Mouse (Mus musculus) MEL (cell line): ENCODE data around the gene Ccdc171.

Source experiments
- CHD1 ChIP-seq: IDR thresholded peaks from 2 replicates; pipeline ENCODE4 v1.6.1; 2012; ENCODE audit warnings: low read depth, mild to moderate bottlenecking, inconsistent platforms, low read length, improper control_type of control experiment
- CTCF ChIP-seq, 3 experiments: IDR thresholded peaks in 2 of 3; conservative IDR thresholded peaks in 1 of 3; 2 replicates each; pipeline ENCODE4 v1.5.1; 2011 to 2012; ENCODE audit warnings: low read length in 3 of 3, low read depth in 2 of 3, mild to moderate bottlenecking in 2 of 3, improper control_type of control experiment in 1 of 3, inconsistent platforms in 1 of 3, mixed read lengths in 1 of 3, moderate library complexity in 1 of 3; ENCODE audit not compliant: control insufficient read depth in 1 of 3, insufficient read depth in 1 of 3, poor library complexity in 1 of 3, severe bottlenecking in 1 of 3
- EP300 ChIP-seq, 2 experiments: IDR thresholded peaks; 2 replicates each; pipeline ENCODE4 v1.6.1; 2011; ENCODE audit warnings: improper control_type of control experiment in 2 of 2, low read length in 2 of 2, low read depth in 1 of 2, mild to moderate bottlenecking in 1 of 2
- JUND ChIP-seq: IDR thresholded peaks from 2 replicates; pipeline ENCODE4 v1.6.1; 2011; ENCODE audit warnings: low read depth, mild to moderate bottlenecking, improper control_type of control experiment, low read length
- MEF2A ChIP-seq: IDR thresholded peaks from 2 replicates; pipeline ENCODE4 v1.6.1; 2014; ENCODE audit warnings: low read depth, mild to moderate bottlenecking, inconsistent platforms, low read length, improper control_type of control experiment; ENCODE audit not compliant: poor library complexity, insufficient replicate concordance, severe bottlenecking; ENCODE audit errors: extremely low read depth
- MXI1 ChIP-seq: IDR thresholded peaks from 2 replicates; pipeline ENCODE4 v1.6.1; 2011; ENCODE audit warnings: mild to moderate bottlenecking, low read depth, low read length, improper control_type of control experiment
- MYC ChIP-seq: IDR thresholded peaks from 2 replicates; pipeline ENCODE4 v1.6.1; 2011; ENCODE audit warnings: low read depth, mild to moderate bottlenecking, low read length, improper control_type of control experiment, moderate library complexity
- NELFE ChIP-seq: IDR thresholded peaks from 2 replicates; pipeline ENCODE4 v1.6.1; 2011; ENCODE audit warnings: low read depth, low read length, improper control_type of control experiment
- POLR2A ChIP-seq, 2 experiments: IDR thresholded peaks; 2 replicates each; pipeline ENCODE4 v1.6.1; 2011 to 2012; ENCODE audit warnings: low read length in 2 of 2, mild to moderate bottlenecking in 2 of 2, control low read depth in 1 of 2, improper control_type of control experiment in 1 of 2, low read depth in 1 of 2, moderate library complexity in 1 of 2; ENCODE audit not compliant: control insufficient read depth in 1 of 2, insufficient read depth in 1 of 2, poor library complexity in 1 of 2
- POLR2AphosphoS5 ChIP-seq: IDR thresholded peaks from 2 replicates; pipeline ENCODE4 v1.6.1; 2012; ENCODE audit warnings: low read depth, borderline replicate concordance, mild to moderate bottlenecking, inconsistent platforms, low read length, moderate library complexity, mixed read lengths
- TAL1 ChIP-seq: IDR thresholded peaks from 2 replicates; pipeline ENCODE4 v1.6.1; 2012; ENCODE audit warnings: mild to moderate bottlenecking, inconsistent platforms, low read length, moderate library complexity, mixed read lengths
- ZMIZ1 ChIP-seq: IDR thresholded peaks from 2 replicates; pipeline ENCODE4 v1.6.1; 2012; ENCODE audit warnings: low read depth, mild to moderate bottlenecking, inconsistent platforms, low read length, improper control_type of control experiment, moderate library complexity
- ZNF384 ChIP-seq: IDR thresholded peaks from 2 replicates; pipeline ENCODE4 v1.6.1; 2012; ENCODE audit warnings: low read depth, mild to moderate bottlenecking, inconsistent platforms, low read length, improper control_type of control experiment

DNA sequence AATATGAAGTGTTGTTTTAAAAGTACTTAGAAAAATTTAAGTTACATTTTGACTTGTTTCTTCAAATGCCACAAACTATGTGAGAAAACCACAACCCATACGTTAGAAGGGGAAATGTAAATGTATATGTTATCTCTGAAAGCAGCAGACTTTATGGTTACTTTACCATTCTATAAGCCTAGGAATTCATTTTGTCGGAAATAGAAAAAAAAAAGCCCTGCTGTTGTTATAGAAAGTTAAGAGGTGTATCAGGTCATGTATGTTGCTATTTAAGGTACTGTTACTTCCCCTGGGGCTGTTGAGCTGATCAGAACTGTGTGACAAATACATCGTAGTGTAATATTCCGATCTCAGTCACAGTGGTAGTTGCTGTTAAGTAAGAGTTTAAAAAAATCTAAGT lies 137.0 kb downstream of the Ccdc171 start:
- no peak for TF ChIP-seq CTCF (IDR thresholded peaks at IDR 0.05 in 2 of 3, conservative IDR thresholded peaks at IDR 0.05 in 1 of 3; ENCODE audit: control insufficient read depth in 1 of 3, insufficient read depth in 1 of 3, low read depth in 2 of 3, low read length in 3 of 3, poor library complexity in 1 of 3, severe bottlenecking in 1 of 3)
- TF ChIP-seq ZNF384, result peak; percentile 94
- TF ChIP-seq POLR2A (IDR thresholded peaks at IDR 0.05; ENCODE audit: control insufficient read depth in 1 of 2, insufficient read depth in 1 of 2, low read depth in 1 of 2, low read length in 2 of 2, poor library complexity in 1 of 2), result no peak
- no peak for TF ChIP-seq MXI1
- peak; percentile 90; the same call in 1 of the 2 replicates for TF ChIP-seq MEF2A
- TF ChIP-seq ZMIZ1, result no peak
- TF ChIP-seq CHD1, result no peak
- TF ChIP-seq MYC, result peak; percentile 67; the same call in 1 of the 2 replicates
- TF ChIP-seq EP300 (IDR thresholded peaks at IDR 0.05; ENCODE audit: low read depth in 1 of 2, low read length in 2 of 2), result peak; percentile 91 to 95
- peak; percentile 67 for TF ChIP-seq TAL1
- TF ChIP-seq NELFE, result no peak
- no peak for TF ChIP-seq JUND
- no peak for TF ChIP-seq POLR2AphosphoS5
